Mouse (Mus musculus) lung, adult 2 months (tissue): ENCODE results near the gene Cyfip2.

Experiments
- CTCF ChIP-seq: fragments of 200-500 bp; IDR thresholded peaks from 2 replicates; pipeline ENCODE4 v1.5.1; 2011; ENCODE audit warnings: mild to moderate bottlenecking, low read length, control low read depth; ENCODE audit not compliant: insufficient read depth
- POLR2A ChIP-seq: fragments of 200-500 bp; IDR thresholded peaks from 2 replicates; pipeline ENCODE4 v1.6.1; 2011; ENCODE audit warnings: low read depth, mild to moderate bottlenecking, control low read depth, low read length, borderline replicate concordance; ENCODE audit errors: extremely low read depth

- TF ChIP-seq CTCF (no peak), POLR2A (no peak)
These were observed 67.7 kb downstream of the Cyfip2 start for GRCm38 (mm10) chr11:46244731-46245604.
